Mouse (Mus musculus): Measurements from ENCODE around the gene Samd4. TPM values are rescaled to one million over a fixed set of nuclear protein-coding genes. Genes with fewer than 3 reads are reported as not detected.
"Not testable (repeated sequence)": the region's sequence is repeated elsewhere in the genome, so short reads cannot be mapped to it uniquely, and the experiment has no call there.

The Samd4 gene
- total and polyA plus RNA-seq, 3 experiments: 0.22 TPM; not detected in 2

DNA sequence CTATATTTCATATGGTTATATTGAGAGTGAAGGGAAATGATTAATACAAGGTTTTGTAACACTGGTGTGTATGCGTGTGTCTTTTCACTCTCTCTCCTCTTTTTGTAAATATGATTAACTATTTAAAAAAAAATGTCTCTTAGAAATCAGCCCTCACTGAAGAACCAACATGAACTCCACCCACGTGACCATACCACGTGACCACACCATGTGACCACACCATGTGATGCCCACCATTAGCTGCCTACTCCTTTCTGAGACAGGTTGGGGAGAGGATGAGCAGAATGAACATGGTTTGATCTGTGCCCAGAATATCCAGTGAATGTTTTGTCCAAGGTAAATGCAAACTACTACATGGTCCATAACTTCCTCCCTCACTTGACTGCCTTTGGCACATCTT, 223.1 kb downstream of the Samd4 start:
- Histone ChIP-seq H3K4me1 (ENCODE audit: insufficient read depth, low read depth, low read length) (no peaks in the 10 kb centered on the region), H3K9me3 (replicated peaks) (no peaks in the 10 kb centered on the region), H3K36me3 (replicated peaks) (no peaks in the 10 kb centered on the region), H3K4me3 (ENCODE audit: low read depth, low read length) (no peak overlapping the region), H3K27me3 (ENCODE audit: insufficient read depth, low read length) (0 out of 2 replicates have a peak, but pooled peaks cover 3% of the 10 kb centered on the region)
- ATAC-seq (ENCODE audit: extremely low read depth, insufficient number of reproducible peaks, low FRiP score, poor library complexity, severe bottlenecking) (no peak), DNase-seq (ENCODE audit: low spot score) (no peak)
- TF ChIP-seq POLR2AphosphoS5 (IDR thresholded peaks at IDR 0.05; ENCODE audit: insufficient replicate concordance, low read depth, low read length) (no peak), TAL1 (conservative IDR thresholded peaks at IDR 0.05; ENCODE audit: low read depth, low read length) (no peak), GATA2 (IDR thresholded peaks at IDR 0.05; ENCODE audit: borderline replicate concordance, low read depth, low read length) (no peak), GATA1 (IDR thresholded peaks at IDR 0.05; ENCODE audit: borderline replicate concordance, low read length) (no peak), CTCF (IDR thresholded peaks at IDR 0.05; ENCODE audit: low read depth, low read length) (no peak)

DNA sequence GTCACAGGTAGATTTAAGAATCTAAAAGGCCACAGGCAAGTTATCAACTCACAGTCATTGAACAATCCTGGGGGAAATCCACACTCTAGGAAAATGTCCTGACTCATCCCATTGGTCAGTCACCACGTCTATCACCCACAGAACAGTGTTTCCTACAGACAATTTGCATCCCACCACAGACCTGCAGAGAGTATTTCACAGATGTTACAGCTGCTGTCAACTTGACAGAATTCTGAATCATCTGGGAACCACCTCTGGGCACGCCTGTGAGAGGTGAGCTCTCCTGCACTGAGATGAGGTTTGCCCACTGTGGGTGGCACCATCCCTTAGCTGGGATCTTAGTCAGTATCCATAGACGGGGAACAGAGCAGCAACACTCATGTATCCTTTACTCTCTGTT, 224.8 kb downstream of the Samd4 start:
- peaks cover 4% of the 10 kb centered on the region; the same call in 1 of the 2 replicates for H3K27me3 ChIP-seq (ENCODE audit: insufficient read depth, low read length)
- no peaks in the 10 kb centered on the region for H3K9me3 ChIP-seq (replicated peaks)
- DNase-seq (ENCODE audit: low spot score) (no peak), ATAC-seq (ENCODE audit: extremely low read depth, insufficient number of reproducible peaks, low FRiP score, poor library complexity, severe bottlenecking) (no peak)
- no peaks in the 10 kb centered on the region for H3K36me3 ChIP-seq (replicated peaks)
- H3K4me3 ChIP-seq (ENCODE audit: low read depth, low read length): no peak overlapping the region
- H3K4me1 ChIP-seq (ENCODE audit: insufficient read depth, low read depth, low read length): no peaks in the 10 kb centered on the region
- TF ChIP-seq GATA1 (IDR thresholded peaks at IDR 0.05; ENCODE audit: borderline replicate concordance, low read length) (no peak), POLR2AphosphoS5 (IDR thresholded peaks at IDR 0.05; ENCODE audit: insufficient replicate concordance, low read depth, low read length) (no peak), CTCF (IDR thresholded peaks at IDR 0.05; ENCODE audit: low read depth, low read length) (no peak), GATA2 (IDR thresholded peaks at IDR 0.05; ENCODE audit: borderline replicate concordance, low read depth, low read length) (no peak), TAL1 (conservative IDR thresholded peaks at IDR 0.05; ENCODE audit: low read depth, low read length) (no peak)

DNA sequence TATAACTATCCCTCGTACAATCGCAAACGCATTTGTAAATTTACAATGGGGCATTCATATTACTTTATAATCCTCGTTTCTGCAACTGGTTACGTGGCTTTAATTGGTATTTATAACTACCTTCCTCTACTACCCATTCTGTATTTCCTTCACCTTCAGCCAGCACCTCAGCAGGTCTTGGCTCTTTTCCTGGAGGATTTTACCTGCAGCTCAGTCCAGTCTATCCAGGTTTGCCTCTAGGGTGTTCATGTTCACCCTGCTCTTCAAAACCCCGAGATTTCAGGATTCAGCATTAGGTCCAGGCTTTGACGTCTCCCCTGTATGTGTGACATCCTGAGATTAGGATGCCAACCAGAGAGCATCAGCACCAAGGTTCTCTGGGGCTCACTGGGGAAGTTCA, 227.7 kb downstream of the Samd4 start:
- ATAC-seq (ENCODE audit: extremely low read depth, insufficient number of reproducible peaks, low FRiP score, poor library complexity, severe bottlenecking); H3K9me3 ChIP-seq (replicated peaks); H3K4me1 ChIP-seq (ENCODE audit: insufficient read depth, low read depth, low read length); H3K4me3 ChIP-seq (ENCODE audit: low read depth, low read length); DNase-seq (ENCODE audit: low spot score); H3K36me3 ChIP-seq (replicated peaks): not testable (repeated sequence)
- H3K27me3 ChIP-seq (ENCODE audit: insufficient read depth, low read length): peaks cover 11% of the 10 kb centered on the region

DNA sequence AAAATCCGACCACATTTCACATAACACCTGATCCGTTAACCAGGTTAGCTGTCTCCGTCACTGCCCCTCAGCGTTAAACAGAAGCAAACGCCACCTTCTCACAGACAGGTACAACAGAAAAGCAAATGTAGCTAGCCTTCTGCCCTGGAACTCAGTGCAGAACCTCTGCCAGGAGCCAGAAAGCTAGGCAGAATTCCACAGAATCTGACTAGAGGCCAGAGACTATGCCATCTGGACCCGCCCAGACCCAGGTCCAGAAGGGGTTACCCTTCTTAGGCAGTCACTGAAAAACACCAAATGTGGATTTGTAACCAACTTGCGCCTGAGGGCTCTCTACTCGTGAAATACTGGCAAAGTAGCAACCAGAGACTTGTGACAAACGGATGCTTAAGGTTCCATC, 228.7 kb downstream of the Samd4 start:
- ATAC-seq (ENCODE audit: extremely low read depth, insufficient number of reproducible peaks, low FRiP score, poor library complexity, severe bottlenecking) (no peak), DNase-seq (ENCODE audit: low spot score) (no peak)
- Histone ChIP-seq H3K4me3 (ENCODE audit: low read depth, low read length) (no peak overlapping the region), H3K9me3 (replicated peaks) (no peaks in the 10 kb centered on the region), H3K27me3 (ENCODE audit: insufficient read depth, low read length) (peaks cover 11% of the 10 kb centered on the region), H3K36me3 (replicated peaks) (no peaks in the 10 kb centered on the region), H3K4me1 (ENCODE audit: insufficient read depth, low read depth, low read length) (no peaks in the 10 kb centered on the region)
- TF ChIP-seq CTCF (IDR thresholded peaks at IDR 0.05; ENCODE audit: low read depth, low read length): no peak
- TF ChIP-seq TAL1 (conservative IDR thresholded peaks at IDR 0.05; ENCODE audit: low read depth, low read length): no peak
- TF ChIP-seq GATA1 (IDR thresholded peaks at IDR 0.05; ENCODE audit: borderline replicate concordance, low read length): no peak
- TF ChIP-seq GATA2 (IDR thresholded peaks at IDR 0.05; ENCODE audit: borderline replicate concordance, low read depth, low read length): no peak
- no peak for TF ChIP-seq POLR2AphosphoS5 (IDR thresholded peaks at IDR 0.05; ENCODE audit: insufficient replicate concordance, low read depth, low read length)

DNA sequence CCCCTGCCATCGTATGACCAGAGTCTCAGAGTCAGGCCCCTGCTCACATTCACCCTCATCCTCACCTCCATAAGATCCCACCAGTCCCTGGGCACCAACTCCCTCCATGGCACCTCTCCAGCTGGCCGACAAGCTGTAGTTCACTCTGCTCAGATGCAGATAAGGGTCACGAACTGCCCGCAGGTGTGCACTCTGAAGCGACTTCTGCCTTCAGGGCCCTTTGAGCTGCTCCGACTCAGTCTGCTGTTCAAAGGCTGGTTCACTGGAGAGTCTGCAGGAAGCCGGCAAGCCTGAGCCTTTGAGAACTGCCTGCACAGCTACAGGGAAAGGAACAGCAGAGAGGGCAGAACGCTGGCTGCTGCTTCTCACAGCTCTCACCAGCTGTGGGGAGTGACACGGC, 232.5 kb downstream of the Samd4 start:
- no peak for TF ChIP-seq TAL1 (conservative IDR thresholded peaks at IDR 0.05; ENCODE audit: low read depth, low read length)
- Histone ChIP-seq H3K4me3 (ENCODE audit: low read depth, low read length) (no peak overlapping the region), H3K4me1 (ENCODE audit: insufficient read depth, low read depth, low read length) (no peaks in the 10 kb centered on the region), H3K9me3 (replicated peaks) (no peaks in the 10 kb centered on the region), H3K27me3 (ENCODE audit: insufficient read depth, low read length) (peaks cover 11% of the 10 kb centered on the region), H3K36me3 (replicated peaks) (no peaks in the 10 kb centered on the region)
- ATAC-seq (ENCODE audit: extremely low read depth, insufficient number of reproducible peaks, low FRiP score, poor library complexity, severe bottlenecking) (no peak), DNase-seq (ENCODE audit: low spot score) (no peak)

DNA sequence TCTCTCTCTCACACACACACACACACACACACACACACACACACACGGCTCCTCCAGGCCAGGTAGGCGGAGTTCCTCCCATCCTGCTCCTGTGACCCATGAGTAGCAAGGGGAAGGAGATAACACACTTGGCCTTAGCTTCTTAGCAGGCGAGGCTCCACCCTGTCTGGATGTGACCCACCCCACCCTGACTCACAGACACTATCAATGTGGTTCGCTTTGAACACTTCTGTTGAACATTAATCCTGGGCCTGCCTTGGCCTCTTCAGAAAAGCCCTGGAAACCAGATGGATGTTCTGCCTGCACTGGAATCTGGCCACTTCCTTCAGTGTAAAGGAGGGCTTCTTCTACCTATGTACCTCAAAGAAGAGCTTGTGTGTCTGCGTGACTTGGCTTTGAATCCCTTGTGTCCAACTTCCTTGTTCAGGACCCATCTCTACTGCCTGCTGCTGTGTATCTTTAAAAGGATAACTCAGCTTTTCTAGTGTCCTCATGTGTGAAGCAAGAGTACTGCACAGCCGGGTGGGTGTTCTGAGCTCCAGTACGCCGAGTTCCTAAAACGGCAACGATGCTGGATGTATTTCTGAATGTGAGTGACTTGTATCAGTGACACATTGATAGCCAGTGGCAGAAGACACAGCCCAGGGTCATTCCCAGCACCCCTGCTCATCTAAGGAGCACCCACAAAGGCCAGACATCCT, 233.6 kb downstream of the Samd4 start:
- H3K36me3 ChIP-seq (replicated peaks): no peaks in the 10 kb centered on the region
- H3K27me3 ChIP-seq (ENCODE audit: insufficient read depth, low read length): peaks cover 10% of the 10 kb centered on the region
- no peak overlapping the region for H3K4me3 ChIP-seq (ENCODE audit: low read depth, low read length)
- DNase-seq (ENCODE audit: low spot score) (no peak), ATAC-seq (ENCODE audit: extremely low read depth, insufficient number of reproducible peaks, low FRiP score, poor library complexity, severe bottlenecking) (no peak)
- no peaks in the 10 kb centered on the region for H3K9me3 ChIP-seq (replicated peaks)
- no peaks in the 10 kb centered on the region for H3K4me1 ChIP-seq (ENCODE audit: insufficient read depth, low read depth, low read length)
- no peak for TF ChIP-seq CTCF (IDR thresholded peaks at IDR 0.05; ENCODE audit: low read depth, low read length)
- no peak for TF ChIP-seq POLR2AphosphoS5 (IDR thresholded peaks at IDR 0.05; ENCODE audit: insufficient replicate concordance, low read depth, low read length)
- TF ChIP-seq TAL1 (conservative IDR thresholded peaks at IDR 0.05; ENCODE audit: low read depth, low read length): no peak
- no peak for TF ChIP-seq GATA2 (IDR thresholded peaks at IDR 0.05; ENCODE audit: borderline replicate concordance, low read depth, low read length)
- no peak for TF ChIP-seq GATA1 (IDR thresholded peaks at IDR 0.05; ENCODE audit: borderline replicate concordance, low read length)

DNA sequence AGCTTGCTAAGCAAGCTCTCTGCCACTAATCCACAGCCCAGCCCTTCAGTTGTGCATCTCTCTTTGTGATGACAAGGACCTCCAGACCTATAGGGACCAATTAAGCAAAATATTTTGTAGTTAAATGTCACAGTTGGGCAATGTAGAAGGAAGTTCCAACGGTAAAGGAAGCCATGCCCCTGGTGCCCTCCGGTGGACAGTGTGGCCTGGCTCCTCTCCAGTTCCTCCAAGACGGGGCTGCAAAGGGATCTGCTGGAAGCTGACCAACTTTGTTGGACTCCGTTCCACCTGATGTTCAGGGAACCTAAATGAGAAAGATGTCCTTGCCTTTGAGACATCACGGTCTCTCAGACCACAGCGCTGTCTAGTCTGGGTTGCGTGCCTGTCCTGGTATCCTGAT, 234.9 kb downstream of the Samd4 start:
- ATAC-seq (ENCODE audit: extremely low read depth, insufficient number of reproducible peaks, low FRiP score, poor library complexity, severe bottlenecking) (no peak), DNase-seq (ENCODE audit: low spot score) (no peak)
- Histone ChIP-seq H3K9me3 (replicated peaks) (no peaks in the 10 kb centered on the region), H3K27me3 (ENCODE audit: insufficient read depth, low read length) (peaks cover 10% of the 10 kb centered on the region), H3K4me3 (ENCODE audit: low read depth, low read length) (no peak overlapping the region), H3K36me3 (replicated peaks) (no peaks in the 10 kb centered on the region), H3K4me1 (ENCODE audit: insufficient read depth, low read depth, low read length) (no peaks in the 10 kb centered on the region)
- TF ChIP-seq CTCF (IDR thresholded peaks at IDR 0.05; ENCODE audit: low read depth, low read length): no peak

All from G1E (cell line).